Mouse (Mus musculus): ENCODE data around the gene Mrln.
"Not testable (repeated sequence)": the region's sequence is repeated elsewhere in the genome, so short reads cannot be mapped to it uniquely, and the experiment has no call there.

Gene Mrln

DNA sequence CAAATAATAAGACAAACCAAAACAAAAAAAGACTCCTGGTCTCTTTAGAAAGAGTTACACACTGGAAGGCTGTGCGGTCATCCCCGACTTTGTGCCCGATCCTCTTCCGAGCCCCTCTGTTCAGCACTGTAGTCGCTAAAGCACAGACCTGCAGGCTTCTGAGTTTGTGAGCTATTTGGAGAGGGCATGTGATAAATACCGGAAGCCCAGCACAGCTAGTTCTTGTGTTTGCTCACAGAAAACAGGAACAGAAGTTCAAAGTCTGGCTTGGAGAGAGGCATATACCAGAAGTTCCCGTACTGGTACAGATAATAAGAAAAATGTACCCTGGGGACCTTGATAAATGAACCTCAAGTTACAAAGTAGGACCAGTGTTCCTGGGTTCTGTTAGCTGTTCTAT lies 9.2 kb upstream of the Mrln start:
- DNase-seq (ENCODE audit: low read depth): no peak

DNA sequence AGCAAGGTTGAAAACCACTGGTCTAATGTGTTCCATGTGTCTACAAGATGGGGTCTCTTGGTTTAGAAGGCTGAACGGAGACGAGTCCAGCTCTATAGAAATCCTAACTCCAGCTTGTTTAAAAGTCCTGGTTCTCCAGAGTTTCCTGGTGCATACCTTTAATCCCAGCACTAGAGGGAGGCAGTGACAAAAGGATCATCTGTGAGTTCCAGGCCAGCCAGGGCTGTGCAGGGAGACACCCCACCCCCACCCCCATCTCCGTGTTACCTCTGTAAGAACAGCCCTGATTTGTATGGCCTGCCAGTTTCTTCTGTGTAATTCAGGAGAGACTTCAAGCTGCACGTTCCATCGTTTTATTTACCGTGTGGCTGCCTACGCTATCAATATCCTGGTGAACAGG lies 8.7 kb upstream of the Mrln start:
- no peak for DNase-seq (ENCODE audit: low read depth)

DNA sequence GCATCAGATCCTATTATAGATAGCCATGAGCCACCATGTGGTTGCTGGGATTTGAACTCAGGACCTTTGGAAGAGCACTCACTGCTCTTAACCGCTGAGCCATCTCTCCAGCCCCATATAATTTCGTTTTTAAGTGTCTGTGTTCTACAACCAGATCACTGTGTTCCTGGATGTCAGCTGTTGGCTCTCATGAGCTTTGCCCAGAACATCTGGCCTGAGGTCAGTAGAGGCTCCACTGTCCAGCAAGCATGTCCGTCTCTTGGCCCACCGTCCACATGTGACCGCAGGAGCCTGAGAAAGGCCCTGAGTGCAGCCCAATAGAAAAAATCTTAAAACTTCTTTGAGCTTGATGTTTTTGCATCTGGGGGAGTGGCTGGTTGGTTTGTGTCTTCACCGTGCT lies 7.8 kb upstream of the Mrln start:
- no peak for DNase-seq (ENCODE audit: low read depth)

DNA sequence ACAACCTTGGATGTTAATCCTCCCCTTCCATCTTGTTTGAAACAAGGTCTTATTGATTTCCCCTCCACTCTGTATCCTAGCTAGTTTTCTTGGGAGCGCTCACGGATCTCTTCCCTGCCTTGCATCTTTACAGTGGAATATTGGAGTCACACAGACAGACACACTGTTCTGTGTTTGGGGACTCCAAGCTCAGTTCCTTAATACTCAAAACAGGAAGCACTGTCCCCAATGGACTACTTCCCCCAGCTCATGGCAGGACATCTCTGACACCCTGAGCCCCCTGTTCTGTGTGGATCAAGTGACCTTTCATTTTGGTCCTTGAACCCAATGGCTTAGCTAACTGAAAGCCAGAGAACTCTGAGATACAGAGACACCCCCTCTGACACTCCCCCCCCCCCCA lies 6.9 kb upstream of the Mrln start:
- no peak for DNase-seq (ENCODE audit: low read depth)

DNA sequence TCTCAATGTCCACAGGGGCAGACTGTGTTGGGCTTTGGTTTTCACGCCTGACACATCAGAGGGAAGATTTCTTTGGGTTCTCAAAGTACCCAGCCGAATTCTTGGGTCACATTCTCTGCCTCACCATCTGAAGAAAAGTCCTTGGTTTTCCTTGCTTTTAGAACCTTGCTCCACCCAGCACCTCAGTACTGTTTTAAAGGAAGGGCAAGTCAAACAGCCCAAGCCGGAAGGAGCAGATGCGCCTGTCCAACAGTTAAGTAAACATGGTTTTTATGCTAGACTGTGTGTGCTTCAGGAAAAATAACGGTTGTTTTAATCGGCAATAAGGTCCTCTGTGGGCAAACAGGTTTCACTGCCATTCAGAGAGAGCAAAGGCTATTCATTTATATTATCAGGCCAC lies 6.5 kb upstream of the Mrln start:
- DNase-seq (ENCODE audit: low read depth): no peak

DNA sequence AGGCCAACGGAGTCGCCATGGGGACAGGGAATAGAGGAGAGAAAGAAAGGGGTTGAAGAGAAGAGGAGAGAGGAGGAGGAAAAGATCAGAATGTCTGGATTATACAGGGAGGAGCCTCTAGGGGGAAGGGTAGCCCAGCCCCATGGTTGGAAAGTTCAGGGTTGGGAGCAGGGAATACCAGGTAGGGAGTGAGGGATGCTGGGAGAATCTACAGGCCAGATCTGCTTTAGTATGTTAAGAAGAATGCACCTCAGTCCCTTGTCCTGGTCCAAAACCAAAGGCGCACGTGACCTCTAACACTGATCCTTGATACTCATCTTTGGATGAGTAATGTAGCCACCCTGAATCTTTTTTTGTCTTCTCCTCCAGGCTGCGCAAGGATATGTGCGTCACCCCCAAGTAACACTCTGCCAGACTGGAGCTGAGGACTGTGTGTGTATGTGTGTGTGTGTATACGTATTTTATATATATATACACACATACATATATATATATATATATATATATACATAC lies 5.5 kb upstream of the Mrln start:
- DNase-seq (ENCODE audit: low read depth): no peak

DNA sequence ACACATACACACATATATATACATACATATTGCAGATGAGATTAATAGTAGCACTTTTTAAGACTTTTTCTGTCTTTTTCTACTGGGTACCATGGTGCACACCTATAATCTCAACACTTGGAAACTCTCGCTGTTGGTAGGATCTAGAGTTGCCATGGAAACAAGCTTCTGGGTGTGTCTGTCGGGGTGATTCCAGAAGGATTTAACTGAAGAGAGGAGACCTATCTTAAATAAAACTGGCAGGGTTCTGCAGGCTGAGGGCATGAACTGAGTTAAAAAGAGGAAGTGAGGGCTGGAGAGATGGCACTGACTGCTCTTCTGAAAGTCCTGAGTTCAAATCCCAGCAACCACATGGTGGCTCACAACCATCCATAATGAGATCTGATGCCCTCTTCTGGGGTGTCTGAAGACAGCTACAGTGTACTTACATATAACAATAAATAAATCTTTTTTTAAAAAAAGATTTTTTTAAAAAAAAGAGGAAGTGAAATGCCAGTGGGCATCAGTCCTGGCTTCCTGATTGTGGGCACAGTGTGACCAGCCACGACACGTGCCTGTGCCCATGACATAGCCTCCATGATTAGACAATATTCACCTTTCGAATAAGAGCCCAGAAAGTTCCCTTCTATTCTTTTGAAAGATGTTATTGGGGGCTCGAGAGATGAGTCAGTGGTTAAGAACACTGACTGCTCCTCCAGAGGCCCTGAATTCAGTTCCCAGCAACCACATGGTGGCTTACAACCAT lies 4.8 kb upstream of the Mrln start:
- DNase-seq (ENCODE audit: low read depth): no peak

DNA sequence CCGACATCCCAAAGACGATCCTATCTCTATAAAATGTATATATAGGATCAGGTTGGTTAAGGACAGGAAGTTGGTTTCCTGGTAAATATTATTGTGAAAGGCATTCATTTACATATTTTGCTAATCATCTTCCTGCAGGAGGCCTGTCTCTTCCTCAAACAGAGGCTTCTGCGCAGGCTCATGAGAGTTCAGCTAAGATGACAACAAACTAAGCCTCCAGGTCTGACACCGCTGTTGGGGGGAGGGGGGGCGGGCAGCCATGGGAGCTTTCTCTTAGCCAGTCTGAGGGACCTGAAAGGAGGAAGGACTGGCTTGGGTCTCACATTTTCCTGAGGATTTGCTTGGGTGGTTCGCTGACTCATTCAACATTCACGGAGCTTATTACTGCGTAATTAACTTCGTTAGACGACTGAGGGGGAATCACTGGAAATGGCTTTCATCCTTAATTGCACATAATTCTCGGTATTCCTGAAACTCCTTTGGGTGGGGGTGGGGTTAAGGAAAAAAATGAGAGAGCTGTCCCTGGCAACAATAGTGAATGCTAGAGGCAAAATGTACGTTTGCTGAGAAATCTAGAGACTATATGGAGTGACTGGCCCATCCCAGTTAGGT lies 3.5 kb upstream of the Mrln start:
- no peak for DNase-seq (ENCODE audit: low read depth)

DNA sequence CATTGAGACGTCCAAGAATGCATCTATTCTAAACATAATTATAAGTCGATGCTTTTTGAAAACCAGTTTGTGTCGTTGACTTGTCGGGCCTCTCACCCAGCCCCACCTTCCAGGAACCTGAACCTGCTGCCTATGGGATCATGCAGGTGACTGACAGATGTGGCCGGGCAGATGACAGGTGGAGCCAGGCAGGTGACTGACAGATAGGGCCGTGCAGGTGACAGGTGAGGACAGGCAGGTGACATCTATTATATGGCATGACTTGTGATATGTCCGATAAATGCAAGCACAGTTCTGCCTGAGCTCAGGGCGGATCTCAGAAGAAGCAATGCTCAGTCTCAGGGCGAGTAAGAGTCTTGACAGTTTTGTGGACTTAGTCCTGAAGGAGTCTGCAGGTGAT lies 6.8 kb downstream of the Mrln start:
- DNase-seq (ENCODE audit: low read depth): no peak

DNA sequence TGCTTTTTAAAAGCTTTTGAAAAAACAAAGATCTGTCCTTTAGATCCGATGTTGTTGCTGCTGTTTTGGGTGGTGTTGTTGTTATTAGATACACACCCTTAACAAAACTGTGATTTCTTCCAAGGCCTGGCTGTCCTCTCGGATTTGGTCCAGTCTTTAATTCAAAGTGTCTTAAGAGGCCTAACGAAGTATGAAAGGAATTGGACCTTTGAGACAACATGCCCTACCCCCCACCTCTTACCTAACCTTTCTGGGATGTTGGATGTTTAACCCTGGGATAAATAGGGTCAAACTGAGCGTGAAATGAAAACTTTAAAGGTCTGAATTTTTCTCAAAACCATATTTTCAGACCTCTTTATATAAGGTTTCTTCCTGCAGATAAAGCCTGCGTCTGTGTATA lies 16.5 kb downstream of the Mrln start:
- no peak for DNase-seq (ENCODE audit: low read depth)

DNA sequence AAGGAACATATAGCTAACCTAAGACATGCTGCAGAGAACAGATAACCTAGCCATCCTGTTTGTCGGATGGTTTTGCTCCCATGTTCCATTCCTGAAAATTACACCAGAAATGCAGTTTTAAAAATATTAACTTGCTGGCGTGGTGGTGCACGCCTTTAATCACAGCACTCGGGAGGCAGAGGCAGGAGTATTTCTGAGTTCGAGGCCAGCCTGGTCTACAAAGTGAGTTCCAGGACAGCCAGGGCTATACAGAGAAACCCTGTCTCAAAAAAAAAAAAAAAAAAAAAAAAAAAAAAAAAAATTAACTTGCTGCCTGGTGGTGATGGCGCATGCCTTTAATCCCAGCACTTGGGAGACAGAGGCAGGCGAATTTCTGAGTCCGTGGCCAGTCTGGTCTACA lies 17.8 kb downstream of the Mrln start:
- DNase-seq (ENCODE audit: low read depth): not testable (repeated sequence)

DNA sequence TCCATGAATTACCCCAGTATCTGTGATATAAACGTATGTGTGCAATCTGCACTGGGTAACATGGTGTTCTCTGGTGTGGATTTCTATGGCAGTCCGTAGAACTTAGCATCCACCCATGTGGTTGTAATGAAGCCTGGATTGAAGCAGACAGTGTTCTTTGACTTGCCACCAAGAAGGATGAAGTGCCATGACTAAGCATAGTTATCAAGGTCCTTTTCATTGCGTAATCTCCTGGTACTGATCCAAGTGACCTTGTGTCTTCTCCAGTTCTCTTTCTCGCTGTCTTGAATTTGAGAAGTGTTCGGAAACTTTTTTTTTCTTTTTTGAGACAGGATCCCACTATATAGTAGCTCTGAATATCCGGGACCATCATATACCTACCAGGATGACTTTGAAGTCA lies 20.1 kb downstream of the Mrln start:
- no peak for DNase-seq (ENCODE audit: low read depth)

DNA sequence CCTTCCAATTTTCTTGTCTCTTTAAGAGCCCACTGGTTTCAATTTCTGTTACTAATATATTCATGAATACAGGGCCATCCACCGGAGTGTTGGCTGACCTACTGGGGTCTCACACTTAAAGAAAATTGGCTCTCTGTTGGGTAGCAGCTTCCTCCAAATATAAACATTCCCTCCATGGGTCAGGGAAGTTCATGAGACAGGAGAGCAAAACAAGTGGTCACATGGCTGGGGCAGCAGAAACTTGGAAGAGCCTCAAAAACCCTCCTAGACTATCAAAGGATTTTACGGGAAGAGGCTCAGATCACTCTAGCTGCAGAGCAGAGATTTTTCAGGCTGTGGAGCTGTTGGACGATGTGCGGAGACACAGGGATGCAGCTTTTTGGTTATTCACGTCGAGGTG lies 21.3 kb downstream of the Mrln start:
- DNase-seq (ENCODE audit: low read depth): no peak

DNA sequence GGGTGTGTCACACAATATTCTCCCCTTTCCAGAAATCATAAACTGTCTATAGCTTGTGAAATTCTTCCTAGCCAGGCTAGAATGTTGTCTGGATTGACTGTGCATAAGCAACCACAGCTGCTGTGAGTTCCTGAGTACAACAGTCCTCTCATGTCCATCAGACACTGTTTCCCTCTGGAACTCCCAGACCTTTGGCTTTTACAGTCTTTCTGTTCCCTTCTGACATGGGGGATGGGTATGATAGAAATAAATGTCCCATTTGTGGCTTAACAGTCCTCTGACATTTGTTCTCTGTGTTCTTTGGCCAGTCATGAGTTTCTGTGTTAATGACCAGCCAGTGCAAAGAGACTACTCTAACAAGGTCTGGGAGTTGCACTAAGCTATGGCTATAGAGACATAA lies 22.1 kb downstream of the Mrln start:
- DNase-seq (ENCODE audit: low read depth): no peak

DNA sequence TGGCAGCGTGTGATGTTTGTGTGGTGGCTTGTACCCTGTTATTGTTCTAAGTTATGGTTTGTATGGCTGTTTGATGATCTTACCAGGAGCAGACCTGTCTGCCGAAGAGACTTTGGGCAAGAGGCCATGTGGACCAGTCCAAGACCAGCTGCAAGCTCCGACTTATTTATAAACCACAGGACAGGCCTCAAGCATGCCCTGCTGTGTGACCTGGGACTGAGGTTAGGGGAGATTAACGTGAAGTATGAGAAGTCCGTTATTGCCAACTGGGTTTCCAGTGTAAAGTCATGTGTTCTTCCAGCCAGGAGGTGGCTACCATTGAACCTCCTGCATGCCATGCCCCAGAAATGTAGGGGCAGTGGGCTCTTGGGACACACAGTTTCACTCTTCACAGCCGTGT lies 25.9 kb downstream of the Mrln start:
- DNase-seq (ENCODE audit: low read depth): no peak

DNA sequence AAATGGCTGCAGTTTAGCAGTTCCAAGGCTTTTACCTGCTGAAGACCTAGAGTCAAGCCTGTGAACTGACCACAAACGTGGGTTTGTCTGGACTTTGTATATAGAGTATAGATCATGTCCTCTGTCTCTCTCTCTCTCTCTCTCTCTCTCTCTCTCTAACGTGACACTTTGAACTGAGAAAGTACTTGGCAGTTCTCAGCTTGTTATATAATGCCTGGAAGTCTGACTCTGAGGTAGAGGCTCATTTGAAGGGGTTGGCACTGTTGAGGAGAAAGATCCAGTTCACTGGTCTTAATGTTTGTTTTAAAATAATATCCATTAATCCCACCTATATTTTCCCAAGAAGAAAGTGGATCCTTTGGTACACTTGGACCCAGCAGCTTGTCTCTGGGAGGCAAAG lies 33.5 kb downstream of the Mrln start:
- DNase-seq (ENCODE audit: low read depth): no peak

DNA sequence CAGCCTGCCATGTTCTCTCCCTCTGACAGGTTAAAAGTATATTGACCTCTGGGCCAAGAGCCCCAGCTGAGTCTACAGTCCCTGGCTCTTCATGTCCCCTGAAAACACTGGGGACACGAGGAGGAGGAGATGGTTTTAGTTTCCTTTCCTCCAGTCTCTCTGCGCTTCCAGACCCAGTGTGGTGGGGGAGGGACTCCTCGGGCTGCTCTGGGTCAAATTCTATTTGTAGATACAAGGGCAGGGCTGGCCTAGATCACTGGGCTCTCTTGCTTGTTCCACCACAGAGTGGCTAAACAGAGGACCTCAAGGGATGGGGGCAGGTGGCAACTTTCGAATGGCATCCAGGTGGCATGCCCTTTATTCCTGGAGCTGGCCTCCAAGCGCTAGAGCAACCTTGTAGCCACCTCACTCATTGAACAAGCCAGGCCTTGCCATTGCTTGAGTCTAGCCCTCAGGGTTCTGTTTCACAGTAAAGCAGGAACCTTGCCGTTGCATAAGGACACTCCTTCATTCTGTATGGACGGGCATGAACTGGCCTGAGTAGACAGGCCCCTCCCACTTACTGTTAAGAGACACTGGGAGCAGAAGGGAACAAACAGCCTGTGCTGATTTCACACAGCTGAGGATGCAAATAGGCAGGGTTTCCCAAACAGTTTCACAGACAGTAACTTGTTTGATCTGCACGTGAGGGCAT lies 38.4 kb downstream of the Mrln start:
- DNase-seq (ENCODE audit: low read depth): no peak

DNA sequence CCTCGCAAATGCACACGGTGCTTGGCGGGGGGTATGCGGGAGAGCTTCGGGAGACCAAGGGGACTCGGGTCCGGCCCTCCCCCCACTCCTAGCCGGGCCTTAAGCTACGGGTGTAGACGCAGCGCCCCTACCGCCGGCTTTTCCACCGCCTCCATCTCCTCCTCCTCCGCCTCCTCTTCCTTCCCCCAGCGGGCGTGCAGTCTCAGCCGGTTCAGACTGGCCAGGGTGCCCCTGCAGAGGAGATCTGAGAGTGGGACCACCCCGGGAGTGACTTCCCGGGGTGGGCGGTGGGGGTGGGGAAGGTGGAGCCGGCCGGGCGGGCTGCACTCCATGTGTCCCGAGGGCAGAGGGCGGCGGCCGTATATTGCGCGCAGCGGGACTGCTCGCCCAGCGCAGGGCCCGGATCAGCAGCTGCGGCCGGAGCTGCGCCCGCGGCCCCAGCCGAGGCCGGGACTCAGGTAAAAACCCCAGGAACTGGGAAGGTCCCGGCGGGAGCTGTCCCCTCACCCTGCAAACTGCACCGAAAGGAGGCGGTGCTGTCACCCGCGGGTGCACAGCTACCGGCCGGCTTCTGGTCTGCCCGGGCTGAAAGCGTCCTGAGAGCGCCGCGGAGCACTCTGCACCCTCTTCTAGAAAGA lies 40.6 kb downstream of the Mrln start, which contains the start of gene Slc16a9:
Gene Slc16a9, plus strand, starts transcription at position 180 of the 638 bp plus-strand sequence.
- DNase-seq (ENCODE audit: low read depth): peak; percentile 40

DNA sequence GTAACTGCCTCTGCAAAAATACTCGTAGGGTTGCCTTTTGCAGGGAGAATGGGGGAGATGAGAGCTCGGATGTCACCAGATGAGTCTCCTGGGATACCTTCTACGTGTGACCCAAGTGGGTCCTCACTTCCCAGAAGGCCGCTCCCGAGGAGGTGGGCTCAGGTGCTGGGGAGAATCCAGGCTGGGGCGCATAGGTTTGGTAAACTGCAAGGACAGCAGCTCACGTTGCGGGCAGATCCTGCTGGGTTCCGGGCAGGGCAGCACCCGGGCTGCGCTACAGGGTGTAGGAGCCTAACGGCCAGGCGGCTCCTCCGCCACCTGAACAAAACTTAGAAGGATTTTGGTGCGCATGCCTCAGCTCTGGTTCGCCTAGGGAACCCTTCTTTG lies 41.1 kb downstream of the Mrln start:
- no peak for DNase-seq (ENCODE audit: low read depth)

DNA sequence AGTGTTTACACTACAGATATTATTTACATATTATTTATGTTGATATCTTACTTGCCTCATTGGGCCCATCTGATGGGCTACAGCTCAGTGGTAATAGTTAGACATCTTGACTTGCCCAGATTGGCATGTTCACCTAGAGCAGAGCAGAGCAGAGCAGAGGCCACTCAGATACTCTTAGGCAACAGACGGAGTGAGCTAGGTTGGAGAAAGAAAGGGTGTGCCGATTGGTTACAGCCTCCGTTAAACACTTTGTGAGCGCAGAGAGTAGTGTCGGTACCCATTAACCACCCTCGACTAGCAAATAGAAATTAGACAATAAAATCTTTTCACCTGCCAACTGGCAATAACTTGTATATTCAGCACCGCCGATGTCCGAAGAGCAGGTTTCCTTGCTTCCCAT lies 41.6 kb downstream of the Mrln start:
- DNase-seq (ENCODE audit: low read depth): no peak

DNA sequence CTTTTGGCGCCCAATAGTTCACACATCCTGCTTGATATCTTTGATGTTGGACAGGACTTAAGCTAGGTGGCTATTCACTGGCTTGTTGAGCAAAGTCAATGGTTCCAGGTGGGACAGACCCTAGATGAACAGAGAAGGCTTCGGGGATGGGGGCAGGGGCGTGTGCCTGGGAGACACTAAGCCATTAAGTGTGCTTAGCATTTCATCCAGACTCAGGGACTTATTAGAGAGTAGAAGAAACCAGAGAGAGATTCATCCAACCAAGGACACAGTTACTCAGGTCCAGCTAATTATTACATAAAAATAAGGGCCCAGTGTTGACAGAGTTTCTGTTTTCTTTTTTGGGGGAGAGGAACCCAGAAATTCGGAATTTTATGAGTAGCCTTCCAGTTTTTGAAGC lies 45.9 kb downstream of the Mrln start:
- no peak for DNase-seq (ENCODE audit: low read depth)

DNA sequence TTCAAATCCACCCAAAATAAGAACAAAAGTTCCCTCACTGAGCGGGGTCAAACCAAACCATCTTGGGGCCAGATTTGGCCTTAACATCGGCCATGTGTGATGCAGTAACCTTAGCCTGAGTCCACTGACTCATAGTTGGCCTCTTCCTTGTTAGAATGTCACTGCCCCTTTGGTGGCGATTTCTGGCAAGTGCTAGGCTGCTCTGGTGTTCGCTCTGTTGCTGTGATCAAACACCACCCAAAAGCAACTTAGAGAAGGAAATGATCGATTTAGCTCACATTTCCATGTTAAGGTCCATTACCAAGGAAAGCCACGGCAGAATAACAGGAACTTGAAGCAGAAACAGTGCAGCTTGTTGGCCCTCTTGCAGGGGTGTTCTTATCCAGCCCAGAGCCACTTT lies 46.3 kb downstream of the Mrln start:
- DNase-seq (ENCODE audit: low read depth): no peak

DNA sequence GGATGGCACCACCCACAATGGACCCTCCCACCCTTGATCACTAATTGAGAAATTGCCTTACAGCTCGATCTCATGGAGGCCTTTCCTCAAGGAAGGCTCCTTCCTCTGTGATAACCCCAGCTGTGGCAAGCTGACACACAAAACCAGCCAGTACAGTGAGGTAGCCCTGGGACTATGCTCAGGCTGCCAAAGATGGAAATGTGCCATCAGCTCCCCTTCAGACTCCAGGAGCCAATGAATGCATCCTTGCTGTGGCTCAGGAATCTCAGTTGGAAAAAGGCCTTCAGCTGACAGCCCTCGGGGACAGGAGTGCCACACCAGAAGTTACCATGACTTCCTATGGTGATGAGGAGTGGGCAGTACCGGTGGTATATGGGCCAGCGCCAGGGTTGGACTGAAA lies 50.2 kb downstream of the Mrln start:
- no peak for DNase-seq (ENCODE audit: low read depth)
